Mouse (Mus musculus) megakaryocyte-erythroid progenitor cell, adult 5-6 weeks (primary cell): Measurements from ENCODE around the gene Rnf227. TPM values are rescaled to one million over a fixed set of nuclear protein-coding genes. Genes with fewer than 3 reads are reported as not detected.

Experiments
- ATAC-seq: replicated peaks from 2 replicates; pipeline ENCODE4 v1.8.0; 2016; ENCODE audit warnings: mild to moderate bottlenecking, inconsistent platforms; ENCODE audit not compliant: severe bottlenecking, poor library complexity, low FRiP score, low TSS enrichment
- total RNA-seq, 2 experiments: library from RNA; stranded (forward) in 1 of 2; stranded (reverse) in 1 of 2; fragments of 200-1000, 215-1000 nt in 1 of 2; fragments of >200 nt in 1 of 2; fragmentation: Nextera tagmentation in 1 of 2; gene quantifications; 2 replicates each; pipeline ENCODE4 v1.2.3; 2014 to 2017

The Rnf227 gene
- total RNA-seq, 2 experiments from 2014 or later: 1.9 to 5.6 TPM

- ATAC-seq: no peak
These were observed 29.1 kb downstream of the Rnf227 start, which contains the start of gene Chd3 for GRCm38 (mm10) chr11:69369215-69369989. Gene Chd3 (minus strand): TSS chr11:69369406.

GRCm38 (mm10) chr11:69369990-69370816 lies 29.9 kb downstream of the Rnf227 start:
- no peak for ATAC-seq

GRCm38 (mm10) chr11:69370817-69371215 lies 30.6 kb downstream of the Rnf227 start:
- ATAC-seq: no peak

GRCm38 (mm10) chr11:69371601-69372000 lies 31.3 kb downstream of the Rnf227 start:
- ATAC-seq: peak; percentile 16; the same call in 1 of the 2 replicates

- ATAC-seq: peak; percentile 59
These were observed 32.0 kb downstream of the Rnf227 start for GRCm38 (mm10) chr11:69372056-69372779.

- no peak for ATAC-seq
These were observed 32.5 kb downstream of the Rnf227 start for GRCm38 (mm10) chr11:69372780-69373170.

GRCm38 (mm10) chr11:69373223-69373965 lies 33.1 kb downstream of the Rnf227 start:
- peak; percentile 76 for ATAC-seq

GRCm38 (mm10) chr11:69375646-69376045 lies 35.4 kb downstream of the Rnf227 start:
- no peak for ATAC-seq

- ATAC-seq: no peak
These were observed 37.5 kb downstream of the Rnf227 start for GRCm38 (mm10) chr11:69377766-69378165.

GRCm38 (mm10) chr11:69379600-69379999 lies 39.3 kb downstream of the Rnf227 start:
- no peak for ATAC-seq

- no peak for ATAC-seq
These were observed 41.1 kb downstream of the Rnf227 start for GRCm38 (mm10) chr11:69381356-69381755.

- ATAC-seq: no peak
These were observed 42.3 kb downstream of the Rnf227 start for GRCm38 (mm10) chr11:69382478-69383105.

GRCm38 (mm10) chr11:69384979-69385378 lies 44.7 kb downstream of the Rnf227 start:
- no peak for ATAC-seq

GRCm38 (mm10) chr11:69386758-69387157 lies 46.5 kb downstream of the Rnf227 start:
- ATAC-seq: no peak

- no peak for ATAC-seq
These were observed 48.4 kb downstream of the Rnf227 start for GRCm38 (mm10) chr11:69388680-69389079.

GRCm38 (mm10) chr11:69389531-69390399 lies 49.5 kb downstream of the Rnf227 start:
- no peak for ATAC-seq

- ATAC-seq: 0 out of 2 replicates have a peak, but pooled peaks have one; percentile 42
These were observed 50.3 kb downstream of the Rnf227 start for GRCm38 (mm10) chr11:69390400-69391034.
